Mouse (Mus musculus) brain, embryonic 14.5 days (tissue): ENCODE data around the gene Efcab11.

Experiments
- CTCF ChIP-seq: fragments of 200-500 bp; IDR thresholded peaks from 2 replicates; pipeline ENCODE4 v1.5.1; 2012; ENCODE audit warnings: inconsistent platforms, mild to moderate bottlenecking, moderate library complexity, borderline replicate concordance; ENCODE audit not compliant: insufficient read depth, insufficient read length; ENCODE audit errors: extremely low read depth
- POLR2A ChIP-seq: fragments of 200-500 bp; IDR thresholded peaks from 2 replicates; pipeline ENCODE4 v1.6.1; 2012; ENCODE audit warnings: mild to moderate bottlenecking, inconsistent platforms, borderline replicate concordance; ENCODE audit not compliant: poor library complexity, insufficient read depth, insufficient read length, severe bottlenecking; ENCODE audit errors: extremely low read depth

DNA sequence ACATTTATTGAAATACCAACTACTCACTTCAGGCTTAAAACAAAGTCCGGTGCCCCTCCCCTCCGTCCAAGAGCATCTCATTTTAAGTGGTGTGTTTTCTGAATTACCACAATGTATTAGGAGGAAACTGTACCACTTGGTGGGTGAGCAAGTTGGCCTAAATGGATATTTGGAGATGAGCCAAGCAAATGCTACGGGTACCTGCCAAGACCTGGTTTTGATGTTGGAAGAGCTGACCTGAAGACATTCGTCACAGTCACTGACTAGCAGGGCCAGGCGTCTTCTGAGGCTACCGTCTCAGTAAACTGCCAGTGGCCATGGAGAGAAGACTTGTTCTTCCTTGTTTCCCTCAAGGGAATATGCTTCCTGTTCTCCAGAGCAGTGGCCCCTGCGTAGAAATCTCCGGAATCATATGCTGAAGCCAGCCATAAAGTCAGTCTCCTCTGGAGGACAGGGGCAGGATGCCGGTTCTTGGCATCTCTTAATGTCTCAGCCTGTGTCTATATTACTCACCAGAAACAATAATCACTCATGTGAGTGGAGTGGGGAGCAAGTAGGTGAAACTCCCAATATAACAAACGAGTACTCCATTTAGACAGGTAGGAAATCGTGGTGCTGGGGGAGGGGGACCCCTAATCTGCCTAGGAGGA, 198.7 kb downstream of the Efcab11 start:
- no peak for TF ChIP-seq POLR2A
- TF ChIP-seq CTCF, result no peak
